Mouse (Mus musculus) fibroblast of lung, adult 2 months (primary cell): Measurements from ENCODE around the gene Adprhl1.

Experiments used
- DNase-seq: peaks from one replicate; pipeline ENCODE4 v3.0.0-alpha.2; 2011; ENCODE audit warnings: low read depth

Gene Adprhl1

DNA sequence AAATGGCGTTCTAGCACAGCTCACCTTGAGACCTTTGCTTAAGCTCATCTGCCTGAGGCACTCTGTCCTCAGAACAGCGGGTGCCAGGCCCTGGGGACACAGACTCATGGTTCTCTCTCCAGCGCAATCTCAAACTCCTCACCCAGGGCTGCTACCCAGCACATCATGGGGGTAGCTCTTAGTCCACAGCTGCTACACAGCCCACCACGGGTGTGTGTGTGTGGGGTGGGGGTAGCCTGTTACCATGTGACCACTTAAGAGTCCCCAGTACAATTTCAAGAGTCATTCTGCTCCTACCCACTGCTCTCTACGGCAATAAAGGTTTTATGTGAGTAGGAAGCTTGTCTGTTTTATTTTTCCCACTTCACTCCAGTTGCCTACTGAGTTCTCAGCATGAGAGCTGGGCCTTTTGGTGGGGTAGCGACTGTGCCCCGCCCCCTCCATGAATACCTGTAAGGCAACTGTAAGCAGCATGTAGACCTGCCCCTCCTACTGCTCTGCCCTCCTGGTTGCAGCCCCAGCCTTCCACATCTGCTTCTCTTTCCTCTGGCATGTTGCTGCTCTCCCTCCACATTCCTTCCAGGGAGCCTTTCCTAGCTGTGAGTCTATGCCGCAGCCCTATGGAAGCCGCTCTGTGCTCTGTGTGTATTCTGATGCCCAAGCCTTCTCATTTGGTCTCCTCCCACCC lies 24.9 kb downstream of the Adprhl1 start:
- DNase-seq, result no peak

DNA sequence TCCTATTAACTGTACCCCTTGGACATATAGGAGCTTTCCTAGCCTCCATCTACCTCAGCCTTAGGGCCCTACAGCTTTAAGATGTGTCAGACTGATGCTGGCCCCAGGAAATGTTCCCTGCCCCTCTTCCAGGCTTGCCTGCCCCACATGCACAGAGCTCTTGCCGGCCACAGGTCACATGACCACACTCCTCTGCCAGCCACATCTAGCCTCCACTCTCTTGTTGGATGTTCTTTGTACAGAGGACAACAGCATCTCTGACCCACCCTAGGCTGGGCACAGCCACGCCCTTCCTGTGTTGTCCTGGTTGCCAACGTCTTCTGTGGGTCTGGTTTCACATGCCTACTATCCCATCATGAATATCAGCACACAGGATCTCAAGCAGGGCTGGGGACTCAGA lies 26.8 kb downstream of the Adprhl1 start:
- no peak for DNase-seq

DNA sequence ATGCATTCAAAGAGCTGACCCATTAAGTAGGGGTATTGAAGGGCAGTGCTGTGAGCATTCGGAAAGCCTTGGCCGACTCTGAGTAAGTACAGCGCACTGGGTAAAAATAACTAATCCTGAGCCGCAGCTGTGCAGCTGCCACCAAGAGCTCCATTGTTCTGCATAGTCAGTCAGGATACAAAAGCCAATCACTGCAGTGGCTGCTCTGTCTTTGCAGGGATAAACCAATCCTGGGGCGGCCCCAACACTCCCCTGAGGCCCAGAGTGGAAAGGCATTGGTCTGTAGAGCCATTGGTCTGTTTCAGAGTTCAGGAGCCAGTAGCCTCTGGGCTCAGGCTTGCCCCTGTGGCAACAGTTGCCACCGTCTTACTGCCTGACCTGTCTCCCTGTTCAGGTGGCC lies 27.7 kb downstream of the Adprhl1 start:
- DNase-seq, result no peak

DNA sequence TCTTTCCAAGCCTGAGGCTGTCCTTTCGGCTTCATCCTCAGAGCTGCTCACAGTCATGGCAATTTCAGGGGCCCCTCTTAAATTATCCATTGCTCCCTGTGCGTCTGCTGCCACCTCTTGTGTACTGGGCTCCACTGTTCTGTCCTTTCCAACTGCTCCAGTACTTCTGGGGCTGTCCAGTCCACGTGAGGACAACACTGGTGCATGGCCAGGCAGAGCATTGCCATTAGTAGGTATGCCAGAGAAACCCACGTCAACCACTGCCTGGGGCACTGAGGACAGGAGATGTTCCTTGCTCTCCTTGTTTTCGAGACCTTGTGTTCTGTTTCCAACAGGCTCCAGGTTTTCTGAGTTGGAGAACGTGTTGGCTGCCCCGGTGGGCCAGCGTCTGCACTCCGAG lies 29.5 kb downstream of the Adprhl1 start:
- DNase-seq, result no peak

DNA sequence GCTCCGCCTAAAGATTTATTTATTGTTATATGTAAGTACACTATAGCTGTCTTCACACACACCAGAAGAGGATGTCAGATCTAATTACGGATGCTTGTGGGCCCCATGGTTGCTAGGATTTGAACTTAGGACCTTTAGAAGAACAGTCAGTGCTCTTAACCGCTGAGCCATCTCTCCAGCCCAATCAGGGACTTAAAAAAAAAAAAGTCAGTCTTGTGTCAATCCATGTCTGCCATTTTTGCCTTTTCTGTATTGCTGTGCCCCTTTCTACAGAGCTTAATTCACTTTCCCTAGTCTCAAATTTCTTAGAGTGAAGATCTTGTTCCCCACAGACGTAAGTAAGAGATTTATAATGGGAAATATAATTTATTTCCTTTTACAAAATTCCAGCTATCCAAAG lies 35.5 kb downstream of the Adprhl1 start:
- DNase-seq, result no peak

DNA sequence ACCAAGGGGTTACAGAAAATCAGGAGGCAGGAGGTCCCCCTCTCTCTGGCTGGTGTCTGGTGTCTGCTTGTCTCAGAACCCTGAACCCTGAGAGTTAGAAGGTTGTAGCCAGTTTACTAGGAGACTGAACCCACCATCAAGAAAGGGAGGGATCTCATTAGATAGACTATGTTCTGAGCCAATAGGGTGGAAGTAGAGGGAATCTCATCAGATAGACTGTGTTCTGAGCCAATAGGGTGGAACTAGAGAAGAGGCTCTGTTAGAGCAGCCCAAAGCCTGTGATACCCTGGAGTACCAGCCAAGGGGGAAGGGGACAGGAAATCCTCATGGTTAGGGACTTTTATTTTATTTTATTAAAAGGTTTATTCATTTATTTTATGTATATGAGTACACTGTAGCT lies 36.0 kb downstream of the Adprhl1 start:
- DNase-seq, result no peak

DNA sequence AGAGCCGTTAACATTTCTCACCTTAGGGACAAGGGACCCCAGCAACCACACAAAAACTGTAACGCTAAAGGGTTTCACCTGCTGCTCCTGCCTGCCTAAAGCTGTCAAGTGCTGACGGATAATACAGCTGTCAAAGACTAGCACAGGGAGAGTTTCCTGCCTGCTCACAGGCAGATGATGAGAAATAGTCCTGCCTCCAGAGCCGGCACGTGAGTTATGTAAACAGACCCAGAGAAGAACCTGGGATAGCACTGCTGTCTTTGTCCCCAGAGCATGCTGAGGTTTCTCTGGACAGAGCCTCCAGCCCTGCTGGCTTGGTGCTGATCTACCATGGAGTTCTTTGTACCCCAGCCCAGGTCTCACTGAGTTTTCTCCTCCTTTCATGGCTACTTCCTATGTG lies 36.9 kb downstream of the Adprhl1 start:
- no peak for DNase-seq

DNA sequence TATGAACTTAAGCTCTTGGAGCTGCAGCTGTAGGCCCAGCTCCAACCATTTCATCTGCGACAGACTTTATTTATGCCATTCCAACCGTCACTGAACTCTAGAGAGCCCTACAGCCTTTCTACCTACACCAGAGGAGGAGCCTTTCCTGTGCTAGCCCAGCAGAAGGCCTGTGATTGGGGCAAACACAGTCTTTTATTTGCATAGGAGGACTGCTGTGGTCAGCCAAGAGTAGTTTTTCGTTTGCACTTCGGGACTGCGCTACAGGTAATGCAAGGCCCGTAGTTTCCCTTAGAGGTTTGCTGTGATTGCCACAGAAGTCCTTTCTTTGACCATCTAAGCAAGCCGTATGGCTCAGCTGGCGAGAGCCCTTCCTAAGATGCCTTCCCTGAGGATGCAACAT lies 37.6 kb downstream of the Adprhl1 start:
- DNase-seq, result no peak

DNA sequence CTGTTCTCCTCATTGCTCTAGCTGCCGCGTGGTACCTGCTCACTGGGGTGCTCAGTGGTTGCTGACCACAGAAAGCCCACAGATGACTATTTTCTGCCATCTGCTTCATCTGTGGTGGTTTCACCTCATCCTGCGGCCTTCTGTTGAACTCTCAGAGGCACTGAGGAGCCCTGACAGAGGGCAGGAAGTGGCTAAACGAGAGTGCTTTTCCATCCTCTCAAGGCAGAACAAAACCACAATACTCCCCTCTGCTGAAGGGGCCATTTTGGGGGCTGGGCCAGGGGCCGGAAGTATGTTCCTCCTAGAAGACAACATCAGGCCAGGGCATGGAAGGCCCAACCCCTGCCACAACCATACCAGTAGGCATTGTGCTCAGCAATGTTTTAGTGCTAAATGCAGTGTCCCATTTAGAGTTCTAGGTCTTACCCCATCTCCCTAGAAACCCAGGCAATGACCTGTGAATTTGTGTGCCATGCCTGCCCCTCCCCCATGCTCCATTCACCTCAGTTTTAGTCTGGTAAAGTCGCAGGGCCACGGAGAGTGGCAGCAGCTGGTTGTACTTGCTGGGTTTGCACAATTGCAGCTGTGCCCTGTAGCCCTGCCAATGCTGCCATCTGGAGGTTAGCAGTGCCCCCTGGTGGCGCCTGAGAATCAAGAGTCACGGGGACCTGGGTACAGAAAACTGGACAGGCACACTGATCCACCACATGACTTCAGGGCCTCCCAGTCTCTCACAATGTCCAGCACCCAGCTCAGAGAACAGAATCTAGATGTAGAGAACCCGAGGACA lies 40.3 kb downstream of the Adprhl1 start:
- DNase-seq, result peak; percentile 65

DNA sequence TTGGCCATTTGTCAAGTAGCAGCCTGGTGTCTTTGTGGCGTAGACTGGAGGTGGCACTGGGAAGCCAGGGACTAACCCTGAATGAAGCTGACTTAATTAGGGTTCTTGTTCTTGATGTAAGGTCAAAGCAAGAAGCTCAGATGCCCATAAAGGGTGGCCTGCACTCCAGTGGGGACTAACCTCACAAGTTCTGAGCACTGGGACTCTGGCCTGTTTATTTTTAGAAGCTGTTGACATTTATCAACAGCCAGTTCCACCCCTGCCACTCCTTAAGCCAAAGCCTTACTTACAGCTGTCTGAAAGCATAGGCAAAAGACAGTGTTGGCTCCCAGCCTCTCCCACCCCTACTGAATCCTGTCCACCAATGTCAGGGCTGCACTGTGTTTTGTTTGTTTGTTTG lies 44.2 kb downstream of the Adprhl1 start:
- no peak for DNase-seq

DNA sequence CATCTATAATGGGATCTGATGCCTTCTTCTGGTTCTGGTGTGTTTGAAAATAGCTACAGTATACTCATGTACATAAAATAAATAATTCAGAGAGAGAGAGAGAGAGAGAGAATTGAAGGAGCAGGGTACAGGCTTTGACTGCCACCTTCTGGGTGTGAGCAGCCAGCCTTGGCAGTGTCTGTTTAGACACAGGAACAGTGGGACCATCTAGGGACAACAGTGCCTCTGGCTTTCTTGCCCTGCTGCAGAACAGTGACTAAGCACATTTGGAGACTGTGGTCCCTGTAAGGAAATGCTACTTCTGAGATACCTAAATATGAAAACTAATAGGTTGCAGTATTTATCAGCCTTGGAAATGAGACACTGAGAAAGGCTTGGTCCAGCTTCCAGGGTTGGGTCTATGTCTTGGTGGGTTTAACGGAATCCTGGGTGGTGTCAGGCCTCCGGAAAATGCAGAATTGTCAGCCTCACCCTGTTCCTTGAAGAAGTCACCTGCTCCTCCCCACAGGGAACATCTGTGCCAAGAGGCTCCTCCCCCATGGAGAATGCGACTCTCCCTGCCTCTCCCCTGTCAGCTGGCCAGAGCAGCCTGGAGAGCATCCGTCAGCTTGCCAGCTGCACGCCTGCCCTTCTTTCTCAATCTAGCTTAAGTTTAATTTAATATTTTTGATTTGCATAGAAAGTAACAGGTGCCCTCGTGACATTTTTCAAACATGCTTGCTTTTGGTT lies 45.2 kb downstream of the Adprhl1 start:
- DNase-seq, result no peak

DNA sequence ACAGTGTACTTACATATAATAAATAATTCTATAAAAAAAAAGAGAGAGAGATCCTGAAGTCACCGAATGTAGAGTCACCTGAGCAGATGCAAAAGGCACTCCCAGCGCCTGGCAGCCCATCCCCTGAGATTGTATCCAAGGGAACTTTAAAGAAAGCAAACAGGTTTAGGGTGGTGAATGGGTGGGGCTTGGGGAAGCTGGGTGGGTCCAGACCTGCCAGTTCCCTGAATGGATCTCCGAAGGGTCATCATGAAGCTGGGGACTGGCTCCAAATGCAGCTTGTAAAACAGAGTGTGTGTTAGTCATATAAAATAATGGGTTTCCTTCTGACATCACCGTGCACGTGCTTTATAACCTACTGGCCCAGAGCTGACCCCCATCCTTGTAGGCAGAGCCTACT lies 47.7 kb downstream of the Adprhl1 start:
- no peak for DNase-seq

DNA sequence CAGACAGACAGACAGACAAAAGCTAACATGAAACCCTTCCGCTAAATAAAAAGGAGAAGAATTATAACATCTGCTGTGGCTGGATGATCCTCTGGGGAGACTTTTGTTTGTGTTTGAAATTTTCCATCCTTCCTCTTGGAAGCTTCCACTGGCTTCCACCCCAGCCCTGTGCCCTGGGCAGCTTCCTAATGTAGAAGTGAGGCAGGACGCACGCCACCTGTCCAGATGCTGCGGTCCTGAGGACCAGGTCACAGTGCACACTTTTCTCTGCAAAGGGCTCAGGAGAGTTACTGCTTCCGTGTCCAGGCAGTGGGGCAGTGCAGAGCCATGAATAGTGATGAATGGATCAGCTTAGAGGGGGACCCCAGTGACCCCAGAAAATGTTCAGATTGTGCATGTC lies 48.7 kb downstream of the Adprhl1 start:
- DNase-seq, result no peak

DNA sequence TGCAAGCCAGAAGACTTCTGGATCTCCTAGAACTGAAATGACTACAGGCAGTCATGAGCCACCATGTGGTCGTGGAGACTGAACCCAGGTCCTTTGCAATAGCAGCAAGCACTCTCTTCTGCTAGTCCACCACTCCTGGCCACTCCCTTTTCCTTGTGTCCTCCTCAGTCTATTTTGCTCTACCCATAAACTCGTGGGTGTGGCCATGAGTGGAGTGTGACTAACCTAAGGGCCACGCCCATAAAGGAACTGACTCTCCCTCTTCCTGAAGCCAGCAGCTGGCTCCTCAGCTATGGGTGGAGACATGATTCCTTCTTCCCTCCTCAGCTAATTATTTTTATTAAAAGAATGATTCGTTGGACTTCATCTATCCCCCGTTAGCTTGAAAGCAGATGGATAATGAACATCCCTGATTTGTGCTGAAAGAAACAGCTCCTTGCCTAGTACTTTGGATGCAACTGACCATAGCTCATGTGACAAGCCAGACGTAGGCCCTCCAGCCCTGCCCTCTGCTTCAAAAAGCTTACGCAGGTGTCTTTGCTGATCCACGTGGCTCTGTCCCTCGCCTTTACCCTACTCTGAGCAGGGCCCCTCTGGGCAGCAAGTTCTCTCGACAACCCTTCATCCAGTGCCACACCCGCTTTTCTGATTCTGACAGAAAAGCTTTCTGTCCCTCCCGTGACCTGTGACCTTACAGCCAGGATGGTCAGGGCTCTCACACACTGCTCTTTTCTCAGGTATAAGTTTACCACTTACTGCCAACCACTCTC lies 49.4 kb downstream of the Adprhl1 start:
- DNase-seq, result no peak

DNA sequence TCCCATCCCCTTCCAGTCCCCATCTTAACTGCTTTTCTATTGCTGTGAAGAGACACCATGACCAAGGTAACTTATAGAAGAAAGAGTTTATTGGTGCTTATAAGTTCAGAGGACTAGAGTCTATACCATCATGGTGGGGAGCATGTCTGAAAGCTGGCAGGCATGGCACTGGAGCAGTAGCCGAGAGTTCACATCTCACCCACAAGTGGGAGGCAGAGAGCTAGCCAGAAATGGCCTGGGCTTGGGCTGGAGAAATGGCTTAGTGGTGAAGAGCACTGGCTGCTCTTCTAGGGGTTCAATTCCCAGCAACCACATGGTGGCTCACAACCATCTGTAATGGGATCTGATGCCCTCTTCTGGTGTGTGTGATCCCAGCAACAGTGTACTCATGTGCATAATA lies 50.5 kb downstream of the Adprhl1 start:
- DNase-seq, result no peak

DNA sequence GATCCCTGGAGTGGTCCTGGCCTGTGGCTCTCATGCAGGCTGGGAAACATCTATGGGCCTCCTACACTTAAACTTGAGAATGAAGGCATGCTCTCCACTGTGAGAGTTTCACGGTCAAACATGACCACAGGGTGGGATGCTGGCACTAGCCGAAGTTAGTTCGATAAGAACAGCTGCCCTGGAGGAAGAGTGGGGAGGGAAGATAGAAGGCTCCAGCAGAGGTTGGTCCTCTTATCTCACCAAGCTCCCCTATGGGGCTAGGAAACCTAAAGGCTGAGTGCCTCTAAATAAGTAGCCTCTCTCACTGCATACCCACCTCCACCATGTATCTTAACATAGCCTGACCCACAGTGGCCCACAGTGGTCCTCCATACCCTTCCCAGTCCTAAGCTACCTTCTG lies 51.2 kb downstream of the Adprhl1 start:
- no peak for DNase-seq

DNA sequence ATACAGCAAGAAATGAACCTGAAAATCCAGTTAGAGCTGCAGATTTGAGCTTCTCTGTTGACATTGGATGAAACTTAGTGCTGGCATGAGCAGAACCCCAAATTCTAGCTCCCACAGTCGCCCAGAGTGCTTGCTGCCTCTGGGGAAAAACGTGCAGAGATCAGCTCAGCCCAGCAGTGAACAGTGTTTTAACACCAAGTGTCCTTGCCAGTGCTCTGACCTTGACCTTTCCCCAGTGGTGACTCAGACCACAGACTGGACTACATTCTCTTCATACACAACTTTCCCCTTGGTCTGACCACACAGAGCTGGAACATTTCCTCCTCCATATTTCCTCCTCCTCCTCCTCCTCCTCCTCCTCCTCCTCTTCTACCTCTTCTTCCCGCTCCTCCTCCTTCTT lies 51.9 kb downstream of the Adprhl1 start:
- DNase-seq, result no peak

DNA sequence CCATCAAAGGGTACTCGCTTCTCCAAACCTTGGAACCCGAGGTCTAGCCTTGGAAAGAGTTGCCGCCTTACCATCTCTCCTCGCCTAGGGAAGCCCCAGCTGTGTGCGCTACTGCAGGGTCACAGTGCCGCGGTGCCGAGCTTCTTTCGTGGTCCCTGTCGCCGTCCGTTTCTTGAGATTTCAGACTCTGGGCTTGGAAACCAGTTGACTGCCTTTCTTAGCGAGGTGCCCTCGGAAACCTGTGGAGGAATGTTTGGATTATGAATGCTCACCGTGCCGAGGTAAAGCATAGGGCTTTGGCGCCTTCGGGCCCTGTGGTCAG lies 53.0 kb downstream of the Adprhl1 start:
- no peak for DNase-seq

DNA sequence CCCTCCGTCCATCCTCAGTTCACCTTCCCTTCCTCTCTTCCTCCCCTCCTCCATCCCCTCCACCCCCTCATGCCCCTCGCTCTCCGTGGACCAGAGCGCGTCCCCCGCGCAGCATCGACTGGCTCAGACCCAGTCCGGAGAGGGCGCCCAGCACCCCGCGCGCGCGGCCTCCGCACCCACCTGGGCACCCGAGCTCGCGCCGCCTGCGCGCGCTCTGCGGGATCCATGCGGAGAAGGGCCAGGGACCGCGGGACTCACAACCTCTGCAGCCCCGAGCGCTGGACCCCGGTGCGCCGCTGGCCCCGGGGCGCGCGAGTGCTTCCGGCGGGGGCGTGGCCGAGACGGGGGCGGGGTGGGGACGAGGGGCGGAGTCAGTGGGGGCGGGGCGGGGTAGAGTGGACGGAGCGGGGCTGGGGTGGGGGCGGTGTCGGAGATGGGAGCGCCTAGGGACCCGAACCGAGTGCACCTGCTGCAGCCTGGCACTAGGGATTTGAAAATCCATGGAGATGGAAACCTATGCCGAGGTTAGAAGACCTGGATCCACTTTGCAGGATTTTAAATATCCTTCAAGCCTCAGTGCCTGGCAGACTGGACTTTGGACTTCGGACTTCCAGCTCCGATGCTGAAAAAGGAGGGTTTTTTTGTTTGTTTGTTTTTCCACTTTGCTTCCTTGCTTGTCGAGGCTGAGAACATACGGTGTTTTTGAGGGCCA lies 53.5 kb downstream of the Adprhl1 start, which contains the start of gene Grtp1:
Gene Grtp1, minus strand, starts transcription at position 320 of the 712 bp plus-strand sequence.
- DNase-seq, result no peak

DNA sequence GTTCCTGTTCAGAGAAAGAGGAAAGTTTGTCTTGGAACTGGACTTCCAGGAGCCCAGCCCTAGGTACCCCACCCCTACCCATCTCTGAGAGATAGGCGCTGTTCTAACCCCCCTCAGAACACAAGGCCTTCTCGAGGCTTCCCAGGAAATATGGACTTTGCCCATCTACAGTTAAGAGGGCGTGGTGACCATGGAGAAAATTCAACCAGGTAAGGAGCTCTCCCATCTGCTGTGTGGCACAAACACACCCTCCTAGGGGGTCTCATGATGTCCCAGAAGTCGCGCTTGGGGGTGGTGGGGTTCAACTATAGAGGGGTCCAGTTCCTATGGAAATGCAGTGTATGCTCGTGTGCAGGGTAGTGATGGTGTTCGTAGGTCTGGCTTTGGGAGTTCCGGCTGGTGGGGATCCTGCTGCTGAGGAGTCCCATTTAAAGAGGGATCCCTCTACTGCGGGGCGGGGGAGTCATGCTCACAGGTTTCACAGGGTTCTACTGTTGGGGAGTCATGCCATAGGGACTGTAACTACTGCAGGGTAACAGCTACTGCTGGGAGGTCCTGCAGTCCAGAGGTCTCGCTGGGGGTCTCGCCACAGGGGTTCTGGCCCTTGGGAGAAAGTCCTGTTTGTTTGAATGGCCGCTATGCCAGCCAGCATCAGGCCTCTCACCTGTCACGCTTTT lies 54.4 kb downstream of the Adprhl1 start:
- no peak for DNase-seq

DNA sequence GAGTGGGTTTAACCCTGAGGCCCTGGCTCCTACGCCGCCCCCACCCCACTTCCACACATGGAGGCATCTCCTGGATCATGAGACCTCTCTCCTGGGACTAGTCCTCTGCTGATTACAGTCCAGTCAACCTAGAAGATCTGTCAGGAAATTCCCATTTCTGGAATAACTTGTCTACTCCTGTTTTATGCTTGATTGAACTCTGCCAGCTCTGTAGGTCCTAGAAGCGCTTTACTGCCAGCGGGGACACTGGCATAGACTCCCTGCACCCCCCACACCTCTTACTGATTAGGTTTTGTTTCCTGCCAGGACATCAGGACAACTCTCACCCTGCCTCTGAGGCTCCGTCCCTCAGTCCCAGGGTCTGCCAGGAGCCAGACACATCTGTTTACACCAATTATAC lies 56.5 kb downstream of the Adprhl1 start:
- DNase-seq, result no peak
